Mouse (Mus musculus): ENCODE results near the gene Cpa4. TPM values are rescaled to one million over a fixed set of nuclear protein-coding genes. Genes with fewer than 3 reads are reported as not detected.

Cpa4 gene
- polyA plus RNA-seq, 1 experiment = not detected

DNA sequence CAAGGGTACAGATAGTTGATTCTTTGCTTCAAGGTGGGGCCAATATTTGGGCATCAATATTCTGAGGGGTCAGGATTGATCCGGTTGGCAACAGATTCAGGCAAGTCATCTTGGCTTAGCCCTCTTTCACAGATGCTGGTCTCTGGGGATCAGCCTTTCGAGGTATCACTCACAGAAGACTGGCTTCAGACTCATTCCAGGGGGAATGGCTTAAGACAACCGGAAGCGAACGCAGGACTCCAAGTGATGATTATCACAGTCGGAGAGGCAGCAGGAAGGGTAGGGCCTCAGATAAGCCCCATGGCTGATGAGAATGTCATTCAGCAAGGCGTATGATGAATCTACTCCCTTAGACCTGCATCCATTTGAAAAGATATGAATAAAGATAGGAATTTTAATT, 26.2 kb downstream of the Cpa4 start:
- TF ChIP-seq POLR2A (IDR thresholded peaks at IDR 0.05; ENCODE audit: insufficient read depth, low read depth, low read length) (no peak), CTCF (IDR thresholded peaks at IDR 0.05; ENCODE audit: insufficient read depth, low read depth, low read length) (no peak)
- H3K4me1 ChIP-seq (ENCODE audit: control insufficient read depth, insufficient read depth, low read length) = no peaks in the 10 kb centered on the region
- WGBS = 92% methylated on average over 7 of the region's 7 CpGs
- no peak overlapping the region for H3K27ac ChIP-seq (ENCODE audit: insufficient read depth, low read depth, low read length)
- H3K4me3 ChIP-seq (ENCODE audit: insufficient read depth, low read depth, low read length) = no peak overlapping the region

- H3K27ac ChIP-seq (ENCODE audit: insufficient read depth, low read depth, low read length) = no peak overlapping the region
- 83% methylated on average over 8 of the region's 8 CpGs for WGBS
- TF ChIP-seq POLR2A (IDR thresholded peaks at IDR 0.05; ENCODE audit: insufficient read depth, low read depth, low read length) (no peak), CTCF (IDR thresholded peaks at IDR 0.05; ENCODE audit: insufficient read depth, low read depth, low read length) (no peak)
- H3K4me1 ChIP-seq (ENCODE audit: control insufficient read depth, insufficient read depth, low read length) = no peaks in the 10 kb centered on the region
- no peak overlapping the region for H3K4me3 ChIP-seq (ENCODE audit: insufficient read depth, low read depth, low read length)
Observed at GRCm38 (mm10) chr6:30596230-30596898, 28.2 kb downstream of the Cpa4 start.

GRCm38 (mm10) chr6:30600033-30600432, 31.9 kb downstream of the Cpa4 start:
- H3K4me1 ChIP-seq (ENCODE audit: control insufficient read depth, insufficient read depth, low read length) = no peaks in the 10 kb centered on the region
- H3K4me3 ChIP-seq (ENCODE audit: insufficient read depth, low read depth, low read length) = no peak overlapping the region
- TF ChIP-seq POLR2A (IDR thresholded peaks at IDR 0.05; ENCODE audit: insufficient read depth, low read depth, low read length) (no peak), CTCF (IDR thresholded peaks at IDR 0.05; ENCODE audit: insufficient read depth, low read depth, low read length) (no peak)
- no peak overlapping the region for H3K27ac ChIP-seq (ENCODE audit: insufficient read depth, low read depth, low read length)
- 96% methylated on average over 3 of the region's 3 CpGs for WGBS

- Histone ChIP-seq H3K27ac (ENCODE audit: insufficient read depth, low read depth, low read length) (no peak overlapping the region), H3K4me1 (ENCODE audit: control insufficient read depth, insufficient read depth, low read length) (no peaks in the 10 kb centered on the region), H3K4me3 (ENCODE audit: insufficient read depth, low read depth, low read length) (no peak overlapping the region)
- TF ChIP-seq POLR2A (IDR thresholded peaks at IDR 0.05; ENCODE audit: insufficient read depth, low read depth, low read length) = no peak
- no peak for TF ChIP-seq CTCF (IDR thresholded peaks at IDR 0.05; ENCODE audit: insufficient read depth, low read depth, low read length)
- 96% methylated on average over 1 of the region's 1 CpGs for WGBS
Observed at GRCm38 (mm10) chr6:30600995-30601394, 32.8 kb downstream of the Cpa4 start.

DNA sequence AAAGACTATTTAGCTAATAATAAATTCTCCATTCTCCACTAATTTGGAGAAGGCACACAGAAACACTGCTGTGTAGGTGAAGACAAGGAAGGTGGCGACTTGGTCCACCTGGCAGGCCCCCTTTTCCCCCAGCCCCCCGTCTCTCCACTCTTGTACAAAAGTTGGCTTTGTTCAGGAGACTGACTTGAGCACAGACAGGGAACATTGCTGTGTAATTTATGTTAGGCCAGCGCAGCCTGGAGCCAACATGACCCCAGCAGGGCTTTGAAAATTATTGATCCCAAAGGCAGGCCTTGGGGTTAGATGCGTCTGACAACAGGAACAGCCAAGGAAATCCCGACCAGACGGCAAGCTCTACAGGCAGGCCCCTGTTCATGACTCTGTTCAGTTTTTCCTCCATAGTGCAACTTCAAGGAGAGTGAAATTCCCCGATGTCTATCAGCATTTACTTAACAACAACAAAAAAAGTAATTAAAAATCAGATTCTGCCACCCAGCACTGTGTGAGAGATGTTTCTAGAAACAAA, 36.2 kb downstream of the Cpa4 start:
- Histone ChIP-seq H3K27ac (ENCODE audit: insufficient read depth, low read depth, low read length) (no peak overlapping the region), H3K4me1 (ENCODE audit: control insufficient read depth, insufficient read depth, low read length) (no peaks in the 10 kb centered on the region), H3K4me3 (ENCODE audit: insufficient read depth, low read depth, low read length) (no peak overlapping the region)
- TF ChIP-seq POLR2A (IDR thresholded peaks at IDR 0.05; ENCODE audit: insufficient read depth, low read depth, low read length) (no peak), CTCF (IDR thresholded peaks at IDR 0.05; ENCODE audit: insufficient read depth, low read depth, low read length) (no peak)
- WGBS = 79% methylated on average over 7 of the region's 7 CpGs

- no peaks in the 10 kb centered on the region for H3K4me1 ChIP-seq (ENCODE audit: control insufficient read depth, insufficient read depth, low read length)
- H3K27ac ChIP-seq (ENCODE audit: insufficient read depth, low read depth, low read length) = no peak overlapping the region
- no peak for TF ChIP-seq POLR2A (IDR thresholded peaks at IDR 0.05; ENCODE audit: insufficient read depth, low read depth, low read length)
- TF ChIP-seq CTCF (IDR thresholded peaks at IDR 0.05; ENCODE audit: insufficient read depth, low read depth, low read length) = no peak
- H3K4me3 ChIP-seq (ENCODE audit: insufficient read depth, low read depth, low read length) = no peak overlapping the region
- 90% methylated on average over 4 of the region's 4 CpGs for WGBS
Observed at GRCm38 (mm10) chr6:30605111-30605510, 36.9 kb downstream of the Cpa4 start.

DNA sequence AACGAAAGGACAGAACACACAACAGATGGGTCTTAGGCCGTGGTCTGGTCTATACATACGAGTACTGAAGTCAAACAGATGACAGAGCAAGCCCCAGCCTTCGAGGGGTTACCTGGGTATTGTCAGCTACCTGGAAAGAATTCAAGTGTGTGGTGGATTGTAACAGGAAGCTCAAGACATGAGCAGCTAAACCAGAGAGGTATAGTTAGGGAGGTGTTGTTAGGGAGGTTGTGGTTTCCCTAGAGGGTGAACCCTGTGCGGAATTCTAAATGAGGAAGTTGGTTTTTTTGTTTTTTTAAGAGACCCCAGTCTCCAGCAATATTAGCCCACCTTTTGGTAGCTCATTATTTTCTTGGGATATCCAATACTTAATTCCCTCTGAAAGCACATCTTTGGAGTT, 37.5 kb downstream of the Cpa4 start:
- H3K27ac ChIP-seq (ENCODE audit: insufficient read depth, low read depth, low read length) = no peak overlapping the region
- no peak for TF ChIP-seq CTCF (IDR thresholded peaks at IDR 0.05; ENCODE audit: insufficient read depth, low read depth, low read length)
- no peak for TF ChIP-seq POLR2A (IDR thresholded peaks at IDR 0.05; ENCODE audit: insufficient read depth, low read depth, low read length)
- H3K4me1 ChIP-seq (ENCODE audit: control insufficient read depth, insufficient read depth, low read length) = no peaks in the 10 kb centered on the region
- WGBS = 90% methylated on average over 5 of the region's 5 CpGs
- H3K4me3 ChIP-seq (ENCODE audit: insufficient read depth, low read depth, low read length) = no peak overlapping the region

GRCm38 (mm10) chr6:30610710-30611109, 42.5 kb downstream of the Cpa4 start, which contains the start of gene Cpa5:
Gene Cpa5, plus strand, starts transcription at chr6:30611010.
- WGBS = 94% methylated on average over 7 of the region's 7 CpGs
- Histone ChIP-seq H3K27ac (ENCODE audit: insufficient read depth, low read depth, low read length) (no peak within 1 kb of the TSS), H3K4me3 (ENCODE audit: insufficient read depth, low read depth, low read length) (no peak within 1 kb of the TSS), H3K4me1 (ENCODE audit: control insufficient read depth, insufficient read depth, low read length) (peaks cover 2% of the 10 kb centered on the region)
- TF ChIP-seq POLR2A (IDR thresholded peaks at IDR 0.05; ENCODE audit: insufficient read depth, low read depth, low read length) = no peak
- no peak for TF ChIP-seq CTCF (IDR thresholded peaks at IDR 0.05; ENCODE audit: insufficient read depth, low read depth, low read length)

DNA sequence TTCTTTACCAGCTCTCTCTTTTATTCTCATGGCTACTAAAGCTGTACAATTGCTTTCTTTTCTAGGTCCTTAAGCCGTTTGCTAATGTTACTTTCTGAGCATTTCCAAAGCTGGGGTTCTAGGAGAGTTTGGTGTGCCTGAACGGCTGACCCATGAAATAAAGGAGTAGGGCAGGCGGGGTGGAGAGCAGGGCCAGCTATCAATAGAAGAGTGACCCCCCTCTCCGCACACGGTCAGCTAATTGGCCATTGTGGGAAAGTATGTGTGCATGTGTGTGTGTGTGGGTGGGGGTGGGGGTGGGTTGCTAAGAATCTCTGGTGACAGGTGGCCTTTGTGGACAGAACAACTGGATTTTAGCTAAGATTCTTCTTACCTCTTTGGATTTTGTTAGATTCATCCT, 43.0 kb downstream of the Cpa4 start:
- no peak overlapping the region for H3K4me3 ChIP-seq (ENCODE audit: insufficient read depth, low read depth, low read length)
- 79% methylated on average over 5 of the region's 5 CpGs for WGBS
- TF ChIP-seq POLR2A (IDR thresholded peaks at IDR 0.05; ENCODE audit: insufficient read depth, low read depth, low read length) (no peak), CTCF (IDR thresholded peaks at IDR 0.05; ENCODE audit: insufficient read depth, low read depth, low read length) (no peak)
- H3K27ac ChIP-seq (ENCODE audit: insufficient read depth, low read depth, low read length) = no peak overlapping the region
- peaks cover 2% of the 10 kb centered on the region for H3K4me1 ChIP-seq (ENCODE audit: control insufficient read depth, insufficient read depth, low read length)
